Mouse (Mus musculus) urinary bladder, postnatal 14 days (tissue): ENCODE measurements around the gene Txndc8.

ENCODE experiments used
- DNase-seq: peaks from one replicate; pipeline ENCODE4 v3.0.0; 2021; ENCODE audit warnings: low spot score

Txndc8 gene

GRCm38 (mm10) chr4:57956029-57956960 lies 52.6 kb downstream of the Txndc8 start, which contains the start of gene Txn1:
TSS of gene Txn1 (minus strand) at chr4:57956411.
- DNase-seq, result peak; percentile 98

GRCm38 (mm10) chr4:57955544-57955958 lies 53.4 kb downstream of the Txndc8 start:
- peak; percentile 83 for DNase-seq

DNA sequence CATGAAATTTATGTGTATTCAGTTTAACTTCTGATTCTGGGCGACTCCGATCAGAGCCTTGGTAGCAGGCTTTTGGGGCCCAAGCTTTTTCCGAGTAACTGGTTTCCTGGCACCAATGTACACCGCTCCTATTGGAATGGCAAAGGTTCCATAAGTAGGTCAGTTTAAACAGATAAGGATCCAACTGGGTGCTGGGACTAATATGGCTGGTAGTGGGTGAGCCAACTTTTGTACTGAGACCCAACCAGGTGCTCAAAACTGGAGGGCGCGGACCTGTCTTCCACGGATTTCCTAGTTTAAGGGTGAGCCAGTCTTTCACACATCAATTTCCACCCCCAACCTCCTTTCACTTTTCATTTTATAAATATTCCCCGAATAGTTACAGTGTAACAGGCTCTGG lies 53.9 kb downstream of the Txndc8 start:
- DNase-seq, result no peak

GRCm38 (mm10) chr4:57954580-57954979 lies 54.3 kb downstream of the Txndc8 start:
- no peak for DNase-seq

- no peak for DNase-seq
These were observed 55.1 kb downstream of the Txndc8 start for GRCm38 (mm10) chr4:57953796-57954195.

DNA sequence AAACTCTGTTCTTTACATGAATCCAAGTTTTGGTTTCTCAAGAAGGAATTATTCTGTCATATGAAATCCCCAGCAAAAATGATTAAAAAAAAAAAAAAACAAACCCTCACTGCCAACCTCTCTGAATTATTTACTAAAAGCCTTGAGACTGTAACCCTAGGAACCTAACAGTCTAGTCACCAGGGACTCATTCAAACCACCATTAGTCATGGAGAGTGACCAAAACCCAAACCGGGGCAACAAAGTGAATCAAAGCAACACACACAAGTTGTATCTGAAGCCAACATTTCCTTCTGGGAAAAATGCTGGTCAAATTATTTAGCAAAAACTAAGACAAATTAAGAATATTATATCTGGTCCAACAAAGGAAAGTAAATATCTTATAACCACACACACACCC lies 56.0 kb downstream of the Txndc8 start:
- DNase-seq, result no peak

GRCm38 (mm10) chr4:57952416-57952815 lies 56.5 kb downstream of the Txndc8 start:
- DNase-seq, result no peak

GRCm38 (mm10) chr4:57949866-57950265 lies 59.1 kb downstream of the Txndc8 start:
- no peak for DNase-seq

- DNase-seq, result no peak
These were observed 61.4 kb downstream of the Txndc8 start for GRCm38 (mm10) chr4:57947476-57947875.

- DNase-seq, result no peak
These were observed 61.9 kb downstream of the Txndc8 start for GRCm38 (mm10) chr4:57947036-57947435.

GRCm38 (mm10) chr4:57942892-57943291 lies 66.0 kb downstream of the Txndc8 start:
- DNase-seq, result no peak

GRCm38 (mm10) chr4:57940631-57941030 lies 68.3 kb downstream of the Txndc8 start:
- DNase-seq, result no peak

- DNase-seq, result no peak
These were observed 71.6 kb downstream of the Txndc8 start for GRCm38 (mm10) chr4:57937292-57937691.

DNA sequence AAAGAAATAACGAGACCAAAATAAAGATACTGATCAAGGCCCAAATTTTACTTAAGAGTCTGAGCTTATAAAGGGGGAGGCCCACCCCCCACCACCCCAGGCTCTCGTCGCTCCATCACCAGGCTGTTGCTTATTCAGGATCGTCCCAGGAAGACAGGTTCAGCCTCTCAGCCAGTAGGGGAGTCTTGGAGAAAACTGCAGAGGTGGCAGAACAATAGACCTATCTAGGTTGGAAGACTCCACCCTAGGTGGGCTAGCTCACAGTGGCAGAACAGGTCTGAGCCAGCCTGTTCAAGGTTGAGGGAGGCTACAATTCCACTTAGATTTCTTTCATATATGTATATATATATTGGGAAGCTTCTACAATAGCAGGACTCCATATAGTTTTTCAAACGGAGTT lies 74.7 kb downstream of the Txndc8 start:
- no peak for DNase-seq
